Mouse (Mus musculus): ENCODE results near the gene Yes1.

GRCm38 (mm10) chr5:32594358-32594757, 16.6 kb upstream of the Yes1 start:
- TF ChIP-seq POLR2A (IDR thresholded peaks at IDR 0.05; ENCODE audit: extremely low read depth, insufficient read depth, low read length) (no peak), CTCF (IDR thresholded peaks at IDR 0.05; ENCODE audit: extremely low read depth, insufficient read depth, low read length) (no peak)
